Mouse (Mus musculus): ENCODE measurements around the gene Kdm2a. TPM values are rescaled to one million over a fixed set of nuclear protein-coding genes. Genes with fewer than 3 reads are reported as not detected.
A peak's percentile ranks its signal among the peaks of the same experiment; 100 is the strongest.

The Kdm2a gene
- polyA plus RNA-seq, 1 experiment = not detected

- Histone ChIP-seq H3K27ac (ENCODE audit: insufficient read depth, low read depth, low read length) (no peak overlapping the region), H3K4me1 (ENCODE audit: control insufficient read depth, insufficient read depth, low read length) (peaks cover 11% of the 10 kb centered on the region; the same call in 1 of the 2 replicates), H3K4me3 (ENCODE audit: insufficient read depth, low read depth, low read length) (peak overlapping the region; percentile 45)
- 38% methylated on average over 8 of the region's 8 CpGs for WGBS
- TF ChIP-seq CTCF (IDR thresholded peaks at IDR 0.05; ENCODE audit: insufficient read depth, low read depth, low read length) = no peak
- no peak for TF ChIP-seq POLR2A (IDR thresholded peaks at IDR 0.05; ENCODE audit: insufficient read depth, low read depth, low read length)
These were observed 40.7 kb upstream of the Kdm2a start for GRCm38 (mm10) chr19:4438791-4439160.

- Histone ChIP-seq H3K4me3 (ENCODE audit: insufficient read depth, low read depth, low read length) (no peak overlapping the region), H3K27ac (ENCODE audit: insufficient read depth, low read depth, low read length) (no peak overlapping the region), H3K4me1 (ENCODE audit: control insufficient read depth, insufficient read depth, low read length) (peaks cover 11% of the 10 kb centered on the region; the same call in 1 of the 2 replicates)
- 86% methylated on average over 6 of the region's 6 CpGs for WGBS
- TF ChIP-seq POLR2A (IDR thresholded peaks at IDR 0.05; ENCODE audit: insufficient read depth, low read depth, low read length) = no peak
- TF ChIP-seq CTCF (IDR thresholded peaks at IDR 0.05; ENCODE audit: insufficient read depth, low read depth, low read length) = no peak
These were observed 39.8 kb upstream of the Kdm2a start for GRCm38 (mm10) chr19:4437886-4438285.

DNA sequence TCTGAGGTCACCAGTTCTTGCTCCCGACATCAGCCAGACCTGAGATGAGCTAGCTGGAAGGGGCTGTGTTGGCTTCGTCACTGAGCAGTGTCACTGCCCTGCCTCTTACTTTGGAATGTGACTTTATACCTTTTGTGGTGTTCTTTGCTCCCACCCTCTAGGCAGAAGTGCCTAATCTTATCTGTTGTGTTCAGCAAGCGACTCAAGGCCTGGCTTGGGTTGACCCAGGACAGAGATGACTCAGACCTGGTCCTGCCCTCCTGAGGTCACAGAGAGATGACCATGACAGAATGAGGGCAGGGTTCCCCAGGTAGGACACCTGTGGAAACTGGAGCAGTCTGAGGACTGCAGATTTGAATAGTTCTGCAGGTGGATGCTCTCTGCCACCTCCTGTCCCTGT lies 38.2 kb upstream of the Kdm2a start:
- Histone ChIP-seq H3K4me1 (ENCODE audit: control insufficient read depth, insufficient read depth, low read length) (peaks cover 11% of the 10 kb centered on the region; the same call in 1 of the 2 replicates), H3K4me3 (ENCODE audit: insufficient read depth, low read depth, low read length) (no peak overlapping the region), H3K27ac (ENCODE audit: insufficient read depth, low read depth, low read length) (no peak overlapping the region)
- WGBS = 92% methylated on average over 3 of the region's 3 CpGs
- TF ChIP-seq CTCF (IDR thresholded peaks at IDR 0.05; ENCODE audit: insufficient read depth, low read depth, low read length) = no peak
- TF ChIP-seq POLR2A (IDR thresholded peaks at IDR 0.05; ENCODE audit: insufficient read depth, low read depth, low read length) = no peak

- Histone ChIP-seq H3K27ac (ENCODE audit: insufficient read depth, low read depth, low read length) (no peak overlapping the region), H3K4me3 (ENCODE audit: insufficient read depth, low read depth, low read length) (no peak overlapping the region), H3K4me1 (ENCODE audit: control insufficient read depth, insufficient read depth, low read length) (peaks cover 7% of the 10 kb centered on the region; the same call in 1 of the 2 replicates)
- TF ChIP-seq POLR2A (IDR thresholded peaks at IDR 0.05; ENCODE audit: insufficient read depth, low read depth, low read length) (no peak), CTCF (IDR thresholded peaks at IDR 0.05; ENCODE audit: insufficient read depth, low read depth, low read length) (no peak)
- 95% methylated on average over 1 of the region's 1 CpGs for WGBS
These were observed 36.9 kb upstream of the Kdm2a start for GRCm38 (mm10) chr19:4434999-4435398.

DNA sequence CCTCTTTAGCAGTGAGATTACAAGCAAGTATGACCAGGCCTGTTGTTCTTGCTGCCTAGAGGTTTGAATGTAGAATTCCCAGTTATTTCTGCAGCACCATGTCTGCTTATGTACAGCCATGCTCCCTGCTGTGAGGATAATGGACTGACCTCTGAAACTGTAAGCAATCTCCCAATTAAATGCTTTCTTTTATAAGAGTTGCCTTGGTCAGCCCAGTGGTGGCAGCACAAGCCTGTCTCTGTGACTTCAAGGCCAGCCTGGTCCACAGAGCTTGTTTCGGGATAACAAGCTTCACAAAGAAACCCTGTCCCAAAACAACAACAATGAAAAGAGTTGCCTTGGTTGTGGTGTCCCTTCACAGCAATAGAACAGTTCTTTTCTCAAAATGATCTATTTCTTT lies 35.7 kb upstream of the Kdm2a start:
- no peak for TF ChIP-seq POLR2A (IDR thresholded peaks at IDR 0.05; ENCODE audit: insufficient read depth, low read depth, low read length)
- no peak for TF ChIP-seq CTCF (IDR thresholded peaks at IDR 0.05; ENCODE audit: insufficient read depth, low read depth, low read length)
- H3K4me1 ChIP-seq (ENCODE audit: control insufficient read depth, insufficient read depth, low read length) = no peaks in the 10 kb centered on the region
- no peak overlapping the region for H3K27ac ChIP-seq (ENCODE audit: insufficient read depth, low read depth, low read length)
- H3K4me3 ChIP-seq (ENCODE audit: insufficient read depth, low read depth, low read length) = no peak overlapping the region
- WGBS = 60% methylated on average over 1 of the region's 1 CpGs

GRCm38 (mm10) chr19:4430091-4430620 lies 32.1 kb upstream of the Kdm2a start:
- WGBS = 88% methylated on average over 4 of the region's 4 CpGs
- no peaks in the 10 kb centered on the region for H3K4me1 ChIP-seq (ENCODE audit: control insufficient read depth, insufficient read depth, low read length)
- TF ChIP-seq POLR2A (IDR thresholded peaks at IDR 0.05; ENCODE audit: insufficient read depth, low read depth, low read length) = no peak
- TF ChIP-seq CTCF (IDR thresholded peaks at IDR 0.05; ENCODE audit: insufficient read depth, low read depth, low read length) = no peak
- no peak overlapping the region for H3K27ac ChIP-seq (ENCODE audit: insufficient read depth, low read depth, low read length)
- H3K4me3 ChIP-seq (ENCODE audit: insufficient read depth, low read depth, low read length) = no peak overlapping the region

DNA sequence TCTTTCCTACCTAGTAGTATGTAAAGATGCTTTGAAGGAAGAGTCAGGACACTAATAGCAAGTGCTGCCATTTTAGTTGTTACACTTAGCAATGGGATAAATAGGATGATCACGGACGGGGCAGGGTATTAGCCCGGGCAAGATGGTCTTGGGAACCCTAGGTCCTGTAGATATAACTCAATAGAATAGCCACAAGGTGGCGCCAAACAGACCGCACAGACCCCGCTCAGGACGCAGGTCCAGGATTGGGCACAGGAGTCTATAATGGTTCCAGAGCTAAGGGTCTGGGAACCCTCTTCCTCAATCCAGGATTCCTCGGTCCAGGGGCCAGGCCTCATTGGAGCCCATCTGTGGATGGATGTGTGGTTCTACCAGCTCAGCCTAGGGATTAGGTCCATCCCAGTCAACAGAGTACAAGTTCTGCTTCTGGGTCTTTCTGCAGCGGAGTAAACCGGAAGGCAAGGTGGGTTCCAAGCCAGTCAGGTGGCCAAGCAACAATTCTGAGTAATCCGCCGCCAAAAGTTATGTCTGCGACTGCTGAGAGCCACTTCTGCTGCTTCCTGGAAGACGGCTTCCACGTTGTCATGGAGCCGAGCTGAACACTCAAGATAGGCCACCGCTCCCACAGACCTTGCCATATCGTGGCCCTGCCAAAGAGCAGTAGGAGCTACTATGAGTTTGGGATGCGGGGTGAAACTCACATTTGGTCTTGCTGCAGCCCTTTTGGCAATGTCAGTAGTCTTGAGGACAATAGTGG lies 27.7 kb upstream of the Kdm2a start:
- no peaks in the 10 kb centered on the region for H3K4me1 ChIP-seq (ENCODE audit: control insufficient read depth, insufficient read depth, low read length)
- no peak overlapping the region for H3K27ac ChIP-seq (ENCODE audit: insufficient read depth, low read depth, low read length)
- TF ChIP-seq POLR2A (IDR thresholded peaks at IDR 0.05; ENCODE audit: insufficient read depth, low read depth, low read length) (no peak), CTCF (IDR thresholded peaks at IDR 0.05; ENCODE audit: insufficient read depth, low read depth, low read length) (no peak)
- no peak overlapping the region for H3K4me3 ChIP-seq (ENCODE audit: insufficient read depth, low read depth, low read length)
- WGBS = 81% methylated on average over 19 of the region's 19 CpGs

GRCm38 (mm10) chr19:4423021-4423420 lies 24.9 kb upstream of the Kdm2a start:
- H3K4me3 ChIP-seq (ENCODE audit: insufficient read depth, low read depth, low read length) = no peak overlapping the region
- TF ChIP-seq CTCF (IDR thresholded peaks at IDR 0.05; ENCODE audit: insufficient read depth, low read depth, low read length) (no peak), POLR2A (IDR thresholded peaks at IDR 0.05; ENCODE audit: insufficient read depth, low read depth, low read length) (no peak)
- H3K27ac ChIP-seq (ENCODE audit: insufficient read depth, low read depth, low read length) = no peak overlapping the region
- WGBS = 53% methylated on average over 3 of the region's 3 CpGs
- H3K4me1 ChIP-seq (ENCODE audit: control insufficient read depth, insufficient read depth, low read length) = no peaks in the 10 kb centered on the region

DNA sequence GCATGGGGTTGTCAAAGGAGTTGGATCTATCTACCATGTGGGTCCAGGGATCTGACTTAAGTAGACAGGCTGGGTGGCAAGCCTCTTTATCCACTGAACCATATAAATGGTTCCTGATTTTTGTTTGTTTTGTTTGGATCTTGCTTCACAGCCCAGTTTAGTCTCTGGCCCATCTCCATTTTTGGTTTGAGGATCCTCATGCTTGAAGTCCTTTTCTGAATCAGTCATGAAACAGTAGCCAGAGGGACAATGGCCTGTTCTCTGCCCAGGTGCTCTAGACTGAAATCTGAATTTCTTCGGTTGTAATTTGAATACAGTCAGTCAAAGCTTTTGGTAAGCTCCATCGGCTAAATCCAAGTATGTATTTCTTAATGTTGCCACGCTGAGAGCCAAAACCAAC lies 24.5 kb upstream of the Kdm2a start:
- WGBS = 86% methylated on average over 3 of the region's 3 CpGs
- no peak overlapping the region for H3K27ac ChIP-seq (ENCODE audit: insufficient read depth, low read depth, low read length)
- H3K4me1 ChIP-seq (ENCODE audit: control insufficient read depth, insufficient read depth, low read length) = no peaks in the 10 kb centered on the region
- TF ChIP-seq CTCF (IDR thresholded peaks at IDR 0.05; ENCODE audit: insufficient read depth, low read depth, low read length) (no peak), POLR2A (IDR thresholded peaks at IDR 0.05; ENCODE audit: insufficient read depth, low read depth, low read length) (no peak)
- no peak overlapping the region for H3K4me3 ChIP-seq (ENCODE audit: insufficient read depth, low read depth, low read length)

Measured in olfactory bulb, adult 2 months (tissue).